Mouse (Mus musculus): ENCODE data around the gene Rab33b.

DNA sequence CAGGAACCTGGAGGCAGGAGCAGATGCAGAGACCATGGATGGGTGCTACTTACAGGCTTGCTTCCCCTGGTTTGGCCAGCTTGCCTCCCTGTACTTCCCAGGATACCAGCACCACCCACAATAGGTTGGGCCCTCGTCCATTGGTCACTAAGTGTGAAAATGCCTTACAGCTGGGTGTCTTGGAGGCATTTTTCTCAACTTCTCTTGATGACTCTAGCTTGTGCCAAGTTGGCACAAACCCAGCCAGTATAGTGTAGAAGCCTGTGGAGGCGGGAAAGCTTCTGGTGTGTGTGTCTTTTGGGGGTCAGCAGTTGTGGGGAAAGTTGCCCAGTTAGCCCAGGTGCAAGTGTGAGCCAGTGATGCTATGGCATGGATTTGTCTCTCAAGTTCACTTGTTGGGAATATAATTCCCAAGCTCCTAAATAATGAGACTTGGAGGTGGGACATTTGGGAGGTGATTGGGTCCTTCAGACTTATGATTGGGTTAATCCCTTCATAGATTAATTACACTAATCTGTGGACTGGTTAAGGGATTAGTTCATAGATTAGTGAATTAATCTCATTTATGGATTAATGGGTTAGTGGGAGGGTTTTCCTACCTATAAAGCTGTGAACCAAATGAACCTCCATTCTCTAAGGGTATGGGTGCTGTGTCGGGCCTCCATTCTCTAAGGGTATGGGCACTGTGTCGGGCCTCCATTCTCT is 2.9 kb downstream of the Rab33b start:
- TF ChIP-seq POLR2A (IDR thresholded peaks at IDR 0.05; ENCODE audit: borderline replicate concordance, low read depth, low read length) (no peak), CTCF (IDR thresholded peaks at IDR 0.05; ENCODE audit: low read depth, low read length) (no peak)
